Mouse (Mus musculus): ENCODE data around the gene Uaca. TPM values are rescaled to one million over a fixed set of nuclear protein-coding genes. Genes with fewer than 3 reads are reported as not detected.

Gene Uaca
- polyA plus RNA-seq, 1 experiment from 2014 or later = 23.5 TPM

DNA sequence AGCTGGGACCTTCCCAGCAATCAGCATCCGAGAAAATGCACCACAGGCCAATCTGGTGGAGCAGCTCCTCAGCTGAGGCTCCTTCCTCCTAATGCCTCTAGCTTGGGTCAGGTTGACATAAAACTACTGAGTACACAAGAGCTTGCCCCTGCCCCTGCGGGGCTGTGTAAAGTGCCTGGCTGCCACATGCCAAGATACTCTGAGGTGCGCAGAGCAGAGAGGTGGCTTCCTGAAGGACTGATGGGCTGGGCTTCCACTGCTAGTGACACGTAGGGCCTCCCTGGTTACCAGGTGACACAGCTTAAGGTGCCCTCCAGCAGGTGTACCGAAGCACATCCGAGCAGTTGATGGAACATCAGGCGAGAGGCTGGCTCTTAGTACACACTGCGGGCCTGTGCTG is 37.9 kb downstream of the Uaca start:
- ATAC-seq (peak; percentile 43; the same call in 1 of the 2 replicates), DNase-seq (ENCODE audit: low spot score) (no peak)
- Histone ChIP-seq H3K27me3 (replicated peaks; ENCODE audit: insufficient read depth, low read length) (no peaks in the 10 kb centered on the region), H3K27ac (ENCODE audit: low read length) (no peak overlapping the region), H3K9me3 (ENCODE audit: low read length) (no peaks in the 10 kb centered on the region), H3K9ac (replicated peaks; ENCODE audit: low read depth) (no peak overlapping the region), H3K4me2 (replicated peaks; ENCODE audit: low read depth, low read length) (no peak overlapping the region), H3K4me3 (ENCODE audit: low read depth, low read length) (no peak overlapping the region), H3K4me1 (ENCODE audit: insufficient read depth, low read depth, low read length) (peaks cover 11% of the 10 kb centered on the region; the same call in 1 of the 2 replicates), H3K36me3 (ENCODE audit: insufficient read depth, low read length) (no peaks in the 10 kb centered on the region)
- 59% methylated on average over 8 of the region's 8 CpGs for WGBS
- TF ChIP-seq CTCF (IDR thresholded peaks at IDR 0.05) (no peak), EP300 (IDR thresholded peaks at IDR 0.05) (no peak)

DNA sequence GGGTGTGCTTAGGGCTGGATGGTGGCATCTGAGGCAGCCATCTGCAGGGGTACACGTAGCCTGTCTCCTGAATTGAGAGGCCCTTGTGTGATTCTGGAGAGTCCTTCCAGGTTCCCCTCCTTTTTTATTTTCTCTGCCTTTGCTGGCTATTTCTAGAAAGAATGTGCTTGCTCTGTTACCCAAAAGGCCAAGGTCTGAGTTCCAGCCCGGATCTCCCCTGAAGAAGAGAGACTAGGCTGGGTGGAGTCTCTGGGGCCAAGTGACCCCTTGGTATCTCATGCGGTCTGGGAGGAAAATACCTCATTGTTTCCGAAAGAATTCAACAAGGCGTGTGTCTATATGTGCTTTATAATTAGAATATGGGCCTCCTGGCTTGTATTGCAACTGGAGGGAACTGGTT is 41.8 kb downstream of the Uaca start:
- H3K9ac ChIP-seq (replicated peaks; ENCODE audit: low read depth) = no peak overlapping the region
- 45% methylated on average over 5 of the region's 5 CpGs for WGBS
- H3K4me2 ChIP-seq (replicated peaks; ENCODE audit: low read depth, low read length) = no peak overlapping the region
- H3K27me3 ChIP-seq (replicated peaks; ENCODE audit: insufficient read depth, low read length) = no peaks in the 10 kb centered on the region
- DNase-seq (ENCODE audit: low spot score) = no peak
- H3K36me3 ChIP-seq (ENCODE audit: insufficient read depth, low read length) = no peaks in the 10 kb centered on the region
- peaks cover 25% of the 10 kb centered on the region; the same call in 1 of the 2 replicates for H3K4me1 ChIP-seq (ENCODE audit: insufficient read depth, low read depth, low read length)
- peak overlapping the region; percentile 84 for H3K27ac ChIP-seq (ENCODE audit: low read length)
- ATAC-seq = no peak
- H3K4me3 ChIP-seq (ENCODE audit: low read depth, low read length) = no peak overlapping the region
- TF ChIP-seq CTCF (IDR thresholded peaks at IDR 0.05) = no peak
- TF ChIP-seq EP300 (IDR thresholded peaks at IDR 0.05) = no peak
- H3K9me3 ChIP-seq (ENCODE audit: low read length) = no peaks in the 10 kb centered on the region

DNA sequence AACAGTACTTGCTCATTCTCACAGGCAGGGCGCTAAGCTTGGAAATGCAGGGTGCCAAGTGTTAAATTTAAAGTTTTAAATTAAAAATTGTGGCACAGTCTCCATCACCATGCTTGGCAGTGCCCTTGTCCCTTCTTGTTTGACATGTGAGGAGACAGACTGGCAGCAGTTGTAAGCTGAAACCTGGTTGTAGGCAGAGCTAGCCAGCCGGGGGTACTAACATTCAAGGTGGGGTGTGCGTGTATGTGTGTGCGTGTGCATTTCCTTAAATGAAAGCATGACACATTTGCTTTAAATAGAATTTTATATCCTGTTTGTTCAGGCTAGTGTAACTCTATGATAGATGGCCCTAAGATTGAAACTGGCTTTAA is 42.7 kb downstream of the Uaca start:
- Histone ChIP-seq H3K4me1 (ENCODE audit: insufficient read depth, low read depth, low read length) (peaks cover 25% of the 10 kb centered on the region; the same call in 1 of the 2 replicates), H3K9me3 (ENCODE audit: low read length) (no peaks in the 10 kb centered on the region), H3K9ac (replicated peaks; ENCODE audit: low read depth) (0 out of 2 replicates have a peak overlapping the region, but pooled peaks have one; percentile 37), H3K27me3 (replicated peaks; ENCODE audit: insufficient read depth, low read length) (no peaks in the 10 kb centered on the region), H3K36me3 (ENCODE audit: insufficient read depth, low read length) (no peaks in the 10 kb centered on the region), H3K4me2 (replicated peaks; ENCODE audit: low read depth, low read length) (peak overlapping the region; percentile 59; the same call in 1 of the 2 replicates), H3K4me3 (ENCODE audit: low read depth, low read length) (0 out of 2 replicates have a peak overlapping the region, but pooled peaks have one; percentile 38), H3K27ac (ENCODE audit: low read length) (peak overlapping the region; percentile 84)
- TF ChIP-seq EP300 (IDR thresholded peaks at IDR 0.05) (no peak), CTCF (IDR thresholded peaks at IDR 0.05) (no peak)
- no peak for ATAC-seq
- no peak for DNase-seq (ENCODE audit: low spot score)
- 44% methylated on average over 4 of the region's 4 CpGs for WGBS

DNA sequence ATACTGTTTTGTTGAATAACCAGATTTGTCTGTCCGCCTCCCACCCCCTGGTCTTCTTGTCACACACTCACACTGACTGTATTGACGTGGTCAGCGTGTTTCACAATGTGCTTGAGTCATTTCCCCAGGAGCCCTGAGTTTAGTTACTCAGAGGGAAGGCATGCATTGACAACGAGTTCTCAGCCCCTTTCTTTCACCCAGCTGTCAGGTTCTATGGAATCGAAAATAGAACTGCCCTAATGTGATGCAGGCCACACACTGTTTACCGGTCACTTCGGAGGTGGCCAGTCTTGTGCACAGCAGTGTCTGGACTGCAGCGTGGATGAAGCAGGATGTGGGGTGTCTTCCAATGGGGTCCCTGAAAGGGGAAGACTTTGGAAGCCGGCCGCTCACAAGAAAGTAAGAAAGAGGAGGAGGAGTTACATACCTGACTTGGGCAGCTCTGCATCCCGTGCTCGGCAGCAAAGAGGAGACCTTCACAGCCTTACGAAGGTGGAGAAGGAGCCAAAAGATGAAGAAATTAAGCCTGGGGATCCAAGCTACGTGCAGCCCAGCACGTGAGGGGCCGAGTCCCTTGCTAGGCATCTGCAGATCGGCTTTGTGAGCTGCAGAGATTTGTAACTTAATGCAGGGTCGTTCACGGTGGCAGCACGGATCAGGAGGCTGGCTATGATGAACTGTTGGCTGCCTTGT is 43.3 kb downstream of the Uaca start:
- H3K4me2 ChIP-seq (replicated peaks; ENCODE audit: low read depth, low read length) = peak overlapping the region; percentile 59
- peak overlapping the region; percentile 84 for H3K27ac ChIP-seq (ENCODE audit: low read length)
- WGBS = 5% methylated on average over 20 of the region's 20 CpGs
- no peaks in the 10 kb centered on the region for H3K9me3 ChIP-seq (ENCODE audit: low read length)
- H3K4me3 ChIP-seq (ENCODE audit: low read depth, low read length) = peak overlapping the region; percentile 38
- H3K4me1 ChIP-seq (ENCODE audit: insufficient read depth, low read depth, low read length) = peaks cover 25% of the 10 kb centered on the region; the same call in 1 of the 2 replicates
- no peaks in the 10 kb centered on the region for H3K27me3 ChIP-seq (replicated peaks; ENCODE audit: insufficient read depth, low read length)
- peak; percentile 96 for DNase-seq (ENCODE audit: low spot score)
- H3K36me3 ChIP-seq (ENCODE audit: insufficient read depth, low read length) = no peaks in the 10 kb centered on the region
- H3K9ac ChIP-seq (replicated peaks; ENCODE audit: low read depth) = peak overlapping the region; percentile 37
- peak; percentile 94 for ATAC-seq
- TF ChIP-seq EP300 (IDR thresholded peaks at IDR 0.05) (peak; percentile 76), CTCF (IDR thresholded peaks at IDR 0.05) (no peak)

DNA sequence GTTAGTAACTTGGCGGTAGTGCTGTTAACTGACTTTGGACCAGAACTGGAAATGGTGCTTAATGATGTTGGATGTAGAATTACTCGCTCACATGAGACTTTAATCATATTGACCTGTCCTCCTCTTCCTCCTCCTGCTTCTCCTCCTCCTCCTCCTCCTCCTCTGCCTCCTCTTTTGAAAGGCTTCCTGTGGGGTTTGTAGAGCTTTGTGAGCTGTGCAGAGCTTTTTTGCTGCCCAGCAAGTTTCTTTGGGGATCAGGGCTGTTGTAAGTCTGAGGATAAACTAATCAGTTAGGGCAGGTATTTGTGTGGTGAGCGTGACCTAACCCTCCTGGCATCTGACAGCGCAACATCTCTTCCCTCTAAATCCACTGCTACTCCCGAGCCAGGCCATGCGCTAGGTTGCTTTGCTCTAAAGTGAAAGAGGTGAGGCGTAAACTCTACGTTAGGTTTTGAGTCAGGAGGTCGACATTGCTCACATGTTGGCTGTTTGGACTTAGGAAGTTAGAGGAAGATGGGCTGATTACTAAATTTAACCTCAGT is 44.1 kb downstream of the Uaca start:
- H3K9ac ChIP-seq (replicated peaks; ENCODE audit: low read depth) = 0 out of 2 replicates have a peak overlapping the region, but pooled peaks have one; percentile 37
- 45% methylated on average over 9 of the region's 9 CpGs for WGBS
- peak; percentile 36 for DNase-seq (ENCODE audit: low spot score)

DNA sequence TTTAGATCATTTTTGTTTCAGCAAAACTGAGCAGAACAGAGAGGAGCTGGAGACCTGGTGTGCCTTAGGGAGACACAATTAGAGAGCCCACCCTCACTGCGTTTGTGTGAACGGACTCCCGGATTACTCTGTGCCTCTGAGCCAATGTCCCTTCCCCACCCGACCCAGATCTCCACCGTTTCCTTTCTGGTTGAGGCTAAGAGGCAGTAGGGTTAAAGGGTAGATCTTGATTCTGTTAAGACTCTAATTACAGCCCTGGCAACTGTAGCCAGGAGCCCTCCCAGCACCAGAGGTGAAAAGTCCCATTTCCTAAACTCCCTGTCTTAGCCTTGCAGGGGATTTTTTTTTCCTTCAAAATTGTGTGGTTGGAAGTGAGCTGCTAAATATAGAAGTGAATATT is 47.1 kb downstream of the Uaca start:
- peaks cover 24% of the 10 kb centered on the region; the same call in 1 of the 2 replicates for H3K4me1 ChIP-seq (ENCODE audit: insufficient read depth, low read depth, low read length)
- H3K9ac ChIP-seq (replicated peaks; ENCODE audit: low read depth) = no peak overlapping the region
- no peak for TF ChIP-seq EP300 (IDR thresholded peaks at IDR 0.05)
- H3K9me3 ChIP-seq (ENCODE audit: low read length) = no peaks in the 10 kb centered on the region
- H3K27ac ChIP-seq (ENCODE audit: low read length) = no peak overlapping the region; the same call in 1 of the 2 replicates
- DNase-seq (ENCODE audit: low spot score) = no peak
- H3K36me3 ChIP-seq (ENCODE audit: insufficient read depth, low read length) = no peaks in the 10 kb centered on the region
- H3K4me2 ChIP-seq (replicated peaks; ENCODE audit: low read depth, low read length) = no peak overlapping the region
- H3K27me3 ChIP-seq (replicated peaks; ENCODE audit: insufficient read depth, low read length) = no peaks in the 10 kb centered on the region
- 34% methylated on average over 5 of the region's 5 CpGs for WGBS
- no peak for ATAC-seq
- H3K4me3 ChIP-seq (ENCODE audit: low read depth, low read length) = no peak overlapping the region

More for the DNA sequence above, 44.1 kb downstream of the Uaca start:
- no peak for ATAC-seq
- peaks cover 25% of the 10 kb centered on the region; the same call in 1 of the 2 replicates for H3K4me1 ChIP-seq (ENCODE audit: insufficient read depth, low read depth, low read length)
- H3K27me3 ChIP-seq (replicated peaks; ENCODE audit: insufficient read depth, low read length) = no peaks in the 10 kb centered on the region
- TF ChIP-seq CTCF (IDR thresholded peaks at IDR 0.05) (no peak), EP300 (IDR thresholded peaks at IDR 0.05) (no peak)
- H3K36me3 ChIP-seq (ENCODE audit: insufficient read depth, low read length) = no peaks in the 10 kb centered on the region
- no peaks in the 10 kb centered on the region for H3K9me3 ChIP-seq (ENCODE audit: low read length)
- 0 out of 2 replicates have a peak overlapping the region, but pooled peaks have one; percentile 2 for H3K4me3 ChIP-seq (ENCODE audit: low read depth, low read length)
- peak overlapping the region; percentile 59 for H3K4me2 ChIP-seq (replicated peaks; ENCODE audit: low read depth, low read length)
- H3K27ac ChIP-seq (ENCODE audit: low read length) = peak overlapping the region; percentile 84

All from lung, postnatal 0 days (tissue).